Mouse (Mus musculus): Measurements from ENCODE around the gene Nfasc.

The Nfasc gene

GRCm38 (mm10) chr1:132733873-132734447 lies 7.6 kb downstream of the Nfasc start:
- no peak for DNase-seq (ENCODE audit: low spot score in 2 of 2)

GRCm38 (mm10) chr1:132732307-132732706 lies 9.3 kb downstream of the Nfasc start:
- no peak for DNase-seq (ENCODE audit: low spot score in 2 of 2)

GRCm38 (mm10) chr1:132727548-132727947 lies 14.0 kb downstream of the Nfasc start:
- DNase-seq (ENCODE audit: low spot score in 2 of 2), result no peak

- DNase-seq (ENCODE audit: low spot score in 2 of 2), result no peak
These were observed 19.2 kb downstream of the Nfasc start for GRCm38 (mm10) chr1:132722362-132722761.

- no peak for DNase-seq (ENCODE audit: low spot score in 2 of 2)
These were observed 20.3 kb downstream of the Nfasc start for GRCm38 (mm10) chr1:132721266-132721665.

- DNase-seq (ENCODE audit: low spot score in 2 of 2), result no peak
These were observed 23.4 kb downstream of the Nfasc start for GRCm38 (mm10) chr1:132718225-132718624.

- DNase-seq (ENCODE audit: low spot score in 2 of 2), result no peak
These were observed 26.6 kb downstream of the Nfasc start for GRCm38 (mm10) chr1:132715044-132715443.

GRCm38 (mm10) chr1:132709419-132709818 lies 32.2 kb downstream of the Nfasc start:
- no peak for DNase-seq (ENCODE audit: low spot score in 2 of 2)

- DNase-seq (ENCODE audit: low spot score in 2 of 2), result no peak
These were observed 34.3 kb downstream of the Nfasc start for GRCm38 (mm10) chr1:132707301-132707700.

GRCm38 (mm10) chr1:132703467-132703866 lies 38.1 kb downstream of the Nfasc start:
- no peak for DNase-seq (ENCODE audit: low spot score in 2 of 2)

- no peak for DNase-seq (ENCODE audit: low spot score in 2 of 2)
These were observed 44.7 kb downstream of the Nfasc start for GRCm38 (mm10) chr1:132696926-132697325.

- no peak for DNase-seq (ENCODE audit: low spot score in 2 of 2)
These were observed 45.4 kb downstream of the Nfasc start for GRCm38 (mm10) chr1:132696232-132696631.

- no peak for DNase-seq (ENCODE audit: low spot score in 2 of 2)
These were observed 47.6 kb downstream of the Nfasc start for GRCm38 (mm10) chr1:132694007-132694406.

GRCm38 (mm10) chr1:132689181-132689580 lies 52.4 kb downstream of the Nfasc start:
- no peak for DNase-seq (ENCODE audit: low spot score in 2 of 2)

GRCm38 (mm10) chr1:132678935-132679334 lies 62.7 kb downstream of the Nfasc start:
- no peak for DNase-seq (ENCODE audit: low spot score in 2 of 2)

- DNase-seq (ENCODE audit: low spot score in 2 of 2), result no peak
These were observed 63.5 kb downstream of the Nfasc start for GRCm38 (mm10) chr1:132678076-132678475.

GRCm38 (mm10) chr1:132672704-132673103 lies 68.9 kb downstream of the Nfasc start:
- no peak for DNase-seq (ENCODE audit: low spot score in 2 of 2)

GRCm38 (mm10) chr1:132669200-132669599 lies 72.4 kb downstream of the Nfasc start:
- no peak for DNase-seq (ENCODE audit: low spot score in 2 of 2)

GRCm38 (mm10) chr1:132660354-132660753 lies 81.2 kb downstream of the Nfasc start:
- no peak for DNase-seq (ENCODE audit: low spot score in 2 of 2)

GRCm38 (mm10) chr1:132659604-132660003 lies 82.0 kb downstream of the Nfasc start:
- DNase-seq (ENCODE audit: low spot score in 2 of 2), result no peak

GRCm38 (mm10) chr1:132655611-132656010 lies 86.0 kb downstream of the Nfasc start:
- no peak for DNase-seq (ENCODE audit: low spot score in 2 of 2)

- DNase-seq (ENCODE audit: low spot score in 2 of 2), result no peak
These were observed 86.8 kb downstream of the Nfasc start for GRCm38 (mm10) chr1:132654769-132655168.

- no peak for DNase-seq (ENCODE audit: low spot score in 2 of 2)
These were observed 87.6 kb downstream of the Nfasc start for GRCm38 (mm10) chr1:132653841-132654457.

- DNase-seq (ENCODE audit: low spot score in 2 of 2), result no peak
These were observed 88.4 kb downstream of the Nfasc start for GRCm38 (mm10) chr1:132653161-132653560.

Measured in spleen, postnatal 14 days (tissue).